Mouse (Mus musculus): ENCODE results near the gene Tst. TPM values are rescaled to one million over a fixed set of nuclear protein-coding genes. Genes with fewer than 3 reads are reported as not detected.

Tst gene
- total RNA-seq (2021) = 10 to 100 TPM; 22.1 to 24.1 TPM
- long read RNA-seq, experiment 1, transcript Tst-201 (2 exons, 1,144 nt) = major isoform, 28 of 28 reads
- long read RNA-seq, experiment 1, partial matches to known transcripts = 0 of 28 reads
- long read RNA-seq, experiment 1, other reads (novel, unspliced or antisense) = 0 of 28 reads
- long read RNA-seq, experiment 2, transcript Tst-201 (2 exons, 1,144 nt) = major isoform, 37 of 39 reads
- long read RNA-seq, experiment 2, partial matches to known transcripts = 2 of 39 reads
- long read RNA-seq, experiment 2, other reads (novel, unspliced or antisense) = 0 of 39 reads

GRCm38 (mm10) chr15:78405517-78406211 lies at the start of gene Tst:
TSS of gene Tst (minus strand) at chr15:78405907.
- DNase-seq = peak; percentile 76 to 82
- intact Hi-C loops (cut with DNase I) = no loop called here

- intact Hi-C loops (cut with DNase I) = no loop called here
- no peak for DNase-seq
Measured at GRCm38 (mm10) chr15:78455168-78455567, 49.5 kb upstream of the Tst start.

- intact Hi-C loops (cut with DNase I) = no loop called here
- DNase-seq = no peak
Measured at GRCm38 (mm10) chr15:78452929-78453328, 47.2 kb upstream of the Tst start.

- DNase-seq = no peak
- intact Hi-C loops (cut with DNase I) = no loop called here
Measured at GRCm38 (mm10) chr15:78451201-78451600, 45.5 kb upstream of the Tst start.

GRCm38 (mm10) chr15:78450419-78450768 lies 44.7 kb upstream of the Tst start:
- DNase-seq = no peak
- intact Hi-C loops (cut with DNase I) = no loop called here

- DNase-seq = peak; percentile 53
- intact Hi-C loops (cut with DNase I) = loop anchor here (5.0 kb wide), 2 partner anchors 62 to 132 kb away; no protein-coding TSS in a partner anchor
Measured at GRCm38 (mm10) chr15:78449694-78450418, 44.1 kb upstream of the Tst start.

- intact Hi-C loops (cut with DNase I) = loop anchor here (5.0 kb wide), 2 partner anchors 63 to 133 kb away; no protein-coding TSS in a partner anchor
- no peak for DNase-seq
Measured at GRCm38 (mm10) chr15:78449131-78449530, 43.4 kb upstream of the Tst start.

GRCm38 (mm10) chr15:78447746-78448535 lies 42.2 kb upstream of the Tst start:
- DNase-seq = peak; percentile 96 to 98
- intact Hi-C loops (cut with DNase I) = loop anchor here (1.0 to 5.0 kb wide), 3 partner anchors 64 to 134 kb away; no protein-coding TSS in a partner anchor

GRCm38 (mm10) chr15:78447121-78447520 lies 41.4 kb upstream of the Tst start:
- no peak for DNase-seq
- intact Hi-C loops (cut with DNase I) = loop anchor here (1.0 to 5.0 kb wide), 3 partner anchors 65 to 135 kb away; no protein-coding TSS in a partner anchor

- intact Hi-C loops (cut with DNase I) = no loop called here
- no peak for DNase-seq
Measured at GRCm38 (mm10) chr15:78443857-78444256, 38.1 kb upstream of the Tst start.

- intact Hi-C loops (cut with DNase I) = no loop called here
- no peak for DNase-seq
Measured at GRCm38 (mm10) chr15:78442231-78442630, 36.5 kb upstream of the Tst start.

- DNase-seq = no peak
- intact Hi-C loops (cut with DNase I) = no loop called here
Measured at GRCm38 (mm10) chr15:78438973-78439372, 33.3 kb upstream of the Tst start.

GRCm38 (mm10) chr15:78438505-78438904 lies 32.8 kb upstream of the Tst start:
- intact Hi-C loops (cut with DNase I) = no loop called here
- no peak for DNase-seq

GRCm38 (mm10) chr15:78438018-78438394 lies 32.3 kb upstream of the Tst start:
- DNase-seq = no peak
- intact Hi-C loops (cut with DNase I) = no loop called here

GRCm38 (mm10) chr15:78437237-78438017 lies 31.7 kb upstream of the Tst start:
- intact Hi-C loops (cut with DNase I) = no loop called here
- DNase-seq = peak; percentile 34 to 58

GRCm38 (mm10) chr15:78436380-78437192 lies 30.9 kb upstream of the Tst start:
- intact Hi-C loops (cut with DNase I) = no loop called here
- peak; percentile 80 to 84 for DNase-seq

- intact Hi-C loops (cut with DNase I) = no loop called here
- DNase-seq = no peak
Measured at GRCm38 (mm10) chr15:78435681-78436080, 30.0 kb upstream of the Tst start.

- no peak for DNase-seq
- intact Hi-C loops (cut with DNase I) = no loop called here
Measured at GRCm38 (mm10) chr15:78434896-78435520, 29.3 kb upstream of the Tst start.
